Mouse (Mus musculus) embryonic stem cell, embryonic (primary cell): ENCODE measurements around the gene Tbc1d14.

Source experiments
- CTCF ChIA-PET, 4 experiments: fragments of 300-600 bp in 2 of 4; fragments of 350-600 bp in 2 of 4; sonication (Branson Sonifier 250); formaldehyde crosslinking; loops; one replicate each; lab custom pipeline; 2022; ENCODE audit warnings: inconsistent platforms in 2 of 4; lab: Charles Lee
- POLR2A ChIA-PET, 4 experiments: fragments of 300-600 bp in 2 of 4; fragments of 350-600 bp in 2 of 4; sonication (Branson Sonifier 250); formaldehyde crosslinking; loops; one replicate each; lab custom pipeline; 2022; ENCODE audit warnings: antibody characterized with exemption in 4 of 4, inconsistent platforms in 1 of 4; lab: Charles Lee

Gene Tbc1d14

DNA sequence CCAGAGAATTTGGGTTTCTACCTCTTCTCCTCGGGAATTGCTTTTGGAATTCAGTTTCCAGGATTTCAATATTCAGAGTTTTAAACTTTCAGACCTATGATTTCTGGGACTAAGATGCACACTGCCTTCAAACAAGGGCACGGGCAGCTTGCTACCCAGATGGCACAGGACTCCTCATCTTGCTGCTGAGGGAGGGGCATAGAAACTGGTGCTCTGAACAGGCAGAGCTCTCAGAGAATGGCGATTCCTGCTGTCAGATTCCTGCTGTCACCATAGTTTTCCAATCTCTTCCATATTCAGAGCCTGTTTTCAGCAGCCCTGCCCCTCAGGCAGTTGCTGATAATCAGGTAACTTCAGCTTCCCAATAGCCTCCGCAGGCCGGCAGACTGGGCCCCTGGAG, 77.5 kb downstream of the Tbc1d14 start:
- ChIA-PET POLR2A (interaction anchor here in 1 of 4 experiments (0.8 to 0.9 kb wide), 2 partner anchors 9 to 60 kb away, joined by 3 to 4 read pairs; no protein-coding TSS in a partner anchor), CTCF (interaction anchor here in 1 of 4 experiments (0.5 kb wide), 1 partner anchor 197 kb away, joined by 4 read pairs; no protein-coding TSS in a partner anchor)

- CTCF ChIA-PET: interaction anchor here in 1 of 4 experiments (0.5 kb wide), 1 partner anchor 197 kb away, joined by 4 read pairs; no protein-coding TSS in a partner anchor
- POLR2A ChIA-PET: interaction anchor here in 1 of 4 experiments (0.8 to 0.9 kb wide), 2 partner anchors 8 to 60 kb away, joined by 3 to 4 read pairs; no protein-coding TSS in a partner anchor
Measured at GRCm38 (mm10) chr5:36515126-36515525, 78.0 kb downstream of the Tbc1d14 start.

GRCm38 (mm10) chr5:36510956-36511355, 82.1 kb downstream of the Tbc1d14 start:
- ChIA-PET CTCF (interaction anchor here in 1 of 4 experiments (0.6 kb wide), 1 partner anchor 1159 kb away, joined by 3 read pairs; no protein-coding TSS in a partner anchor), POLR2A (interaction anchor here in 2 of 4 experiments (1.9 to 2.8 kb wide), 2 partner anchors 19 to 46 kb away, joined by 6 to 7 read pairs; partner anchors contain the start of gene Grpel1 (in 1 of the 2))

DNA sequence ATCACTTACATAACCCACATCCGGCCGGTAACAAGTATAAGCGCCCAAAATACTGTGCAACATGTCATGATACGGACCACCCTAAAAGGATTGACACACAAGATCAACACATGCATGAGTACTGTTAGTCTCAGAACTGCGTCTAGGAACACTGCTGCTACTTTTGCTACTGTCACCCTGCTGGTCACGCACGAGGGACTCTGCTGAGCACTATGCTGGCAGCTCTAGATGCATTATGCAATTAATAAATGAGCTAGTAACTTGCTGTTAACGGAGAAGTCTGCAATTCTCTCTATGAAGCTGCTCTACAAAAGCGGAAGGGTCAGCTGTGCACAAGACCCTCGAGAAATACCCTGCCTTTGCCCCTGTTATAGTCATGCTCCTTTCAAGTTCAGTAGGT, 84.7 kb downstream of the Tbc1d14 start:
- CTCF ChIA-PET: no interaction called here
- POLR2A ChIA-PET: interaction anchor here in 1 of 4 experiments (2.8 kb wide), 1 partner anchor 44 kb away, joined by 6 read pairs; the partner anchor contains the start of gene Grpel1

DNA sequence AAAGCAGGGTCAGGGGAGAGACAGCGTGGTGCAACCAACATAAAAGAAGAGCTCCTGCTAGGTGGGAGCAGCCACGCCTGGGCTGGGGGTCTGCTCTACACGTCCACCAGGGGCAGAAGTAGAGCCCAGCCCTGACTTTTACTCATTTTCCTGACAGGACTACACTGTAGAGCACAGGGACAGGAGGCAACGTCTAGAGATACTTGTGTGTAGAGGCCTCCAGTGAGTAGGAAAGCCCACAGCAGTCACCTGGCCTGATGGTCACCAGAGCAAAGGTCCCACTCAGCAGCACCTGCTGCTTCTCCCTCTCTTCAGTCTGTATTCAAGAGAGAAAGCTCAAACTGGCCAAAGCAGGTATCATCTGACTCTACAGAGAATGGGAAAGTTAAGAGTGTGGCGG, 87.4 kb downstream of the Tbc1d14 start:
- CTCF ChIA-PET: no interaction called here

DNA sequence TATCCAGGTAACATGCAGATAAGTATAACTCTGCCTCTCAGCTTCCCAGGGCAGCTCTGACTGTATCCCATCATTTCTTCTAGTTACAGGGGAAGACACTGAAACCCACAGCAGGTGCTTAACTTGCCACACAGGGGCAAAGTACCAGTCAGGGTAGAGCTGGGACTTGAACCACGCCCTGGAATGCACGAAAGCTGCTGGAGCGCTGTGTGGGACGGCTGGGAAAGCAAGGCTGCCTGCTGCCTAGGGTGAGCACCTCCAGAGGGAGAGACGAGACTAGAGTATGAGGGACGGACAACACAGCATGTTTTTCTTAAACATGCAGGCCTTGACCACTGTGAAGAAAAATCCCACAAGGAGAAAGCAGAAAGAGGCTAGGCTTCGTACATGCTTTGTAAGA, 87.8 kb downstream of the Tbc1d14 start:
- ChIA-PET CTCF (no interaction called here), POLR2A (interaction anchor here in 3 of 4 experiments (0.6 to 2.7 kb wide), 6 partner anchors 10 to 41 kb away, joined by 3 to 7 read pairs (median 4); partner anchors contain the start of gene Grpel1 (in 1 of the 3))

More for the DNA sequence above, 87.4 kb downstream of the Tbc1d14 start:
- POLR2A ChIA-PET: interaction anchor here in 3 of 4 experiments (0.6 to 2.7 kb wide), 6 partner anchors 10 to 41 kb away, joined by 3 to 7 read pairs (median 4); partner anchors contain the start of gene Grpel1 (in 1 of the 3)

- ChIA-PET POLR2A (interaction anchor here in 3 of 4 experiments (0.7 to 1.4 kb wide), 3 partner anchors 11 to 30 kb away, joined by 3 to 4 read pairs (median 4); partner anchors contain the start of gene Grpel1 (in 1 of the 3)), CTCF (no interaction called here)
Measured at GRCm38 (mm10) chr5:36494709-36495108, 98.4 kb downstream of the Tbc1d14 start.

DNA sequence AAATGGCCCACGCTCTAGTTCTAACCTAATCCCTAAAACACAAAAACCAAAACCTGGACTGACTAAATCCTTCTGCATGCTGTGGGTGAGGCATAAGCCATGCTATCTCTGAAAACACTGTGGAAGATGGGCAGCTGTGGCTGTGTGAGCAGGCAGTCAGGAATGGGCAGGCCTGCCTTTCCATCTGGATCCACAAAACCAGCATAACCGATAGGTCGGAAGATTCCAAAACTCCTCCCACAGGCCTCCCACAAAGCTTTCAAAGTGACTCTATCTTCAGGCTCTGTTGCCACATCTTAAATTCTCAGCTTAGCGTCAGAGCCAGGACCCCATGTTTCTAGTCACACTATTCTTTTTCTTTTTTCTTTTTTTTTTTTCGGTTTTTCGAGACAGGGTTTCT, 99.2 kb downstream of the Tbc1d14 start:
- CTCF ChIA-PET: interaction anchor here in 1 of 4 experiments (1.2 kb wide), 1 partner anchor 20 kb away, joined by 4 read pairs; no protein-coding TSS in a partner anchor

GRCm38 (mm10) chr5:36489225-36489624, 103.9 kb downstream of the Tbc1d14 start:
- CTCF ChIA-PET: interaction anchor here (0.5 to 1.5 kb wide), 7 partner anchors 15 to 613 kb away, joined by 3 to 4 read pairs (median 3); partner anchors contain the start of gene Grpel1 (in 1 of the 4)

More for the DNA sequence above, 99.2 kb downstream of the Tbc1d14 start:
- POLR2A ChIA-PET: interaction anchor here in 3 of 4 experiments (0.6 to 1.2 kb wide), 3 partner anchors 11 to 57 kb away, joined by 3 to 4 read pairs (median 3); partner anchors contain the start of gene Grpel1 (in 1 of the 3)

DNA sequence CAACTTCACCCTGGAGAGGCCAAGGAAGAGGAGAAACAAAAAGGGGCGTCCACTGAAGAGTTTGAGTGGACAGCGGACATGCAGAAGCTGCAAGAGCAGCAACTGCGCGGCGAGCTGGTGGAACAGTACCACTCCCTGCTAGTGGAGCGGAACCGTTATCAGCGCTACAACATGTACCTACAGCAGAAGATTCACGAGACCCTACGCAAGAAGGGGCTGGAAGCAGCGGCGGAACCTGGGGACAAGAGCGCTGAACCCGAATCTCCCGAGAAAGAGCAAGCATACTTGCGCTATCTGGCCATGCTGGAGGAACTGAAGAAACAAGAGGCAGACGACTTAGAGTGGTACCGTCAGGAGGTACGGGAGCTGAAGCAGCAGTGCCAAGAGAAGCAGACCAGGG, 107.8 kb downstream of the Tbc1d14 start:
- ChIA-PET CTCF (interaction anchor here in 2 of 4 experiments (1.6 kb wide), 2 partner anchors 13 to 21 kb away, joined by 3 to 7 read pairs; partner anchors contain the start of gene Grpel1 (in 1 of the 2)), POLR2A (interaction anchor here in 3 of 4 experiments (1.0 to 18.5 kb wide), 10 partner anchors 10 to 97 kb away, joined by 3 to 194 read pairs (median 6); partner anchors contain the start of gene Grpel1 (in 3 of the 3))

More at GRCm38 (mm10) chr5:36489225-36489624, 103.9 kb downstream of the Tbc1d14 start:
- POLR2A ChIA-PET: interaction anchor here in 3 of 4 experiments (0.5 to 18.5 kb wide), 8 partner anchors 14 to 375 kb away, joined by 3 to 194 read pairs (median 4); partner anchors contain the start of gene Grpel1 (in 3 of the 3)

GRCm38 (mm10) chr5:36484171-36484990, 108.7 kb downstream of the Tbc1d14 start, which contains the start of the genes Tada2b and Ccdc96:
Gene Tada2b, minus strand, starts transcription at chr5:36484285.
Gene Ccdc96, plus strand, starts transcription at chr5:36484588.
- POLR2A ChIA-PET: interaction anchor here in 3 of 4 experiments (0.6 to 18.5 kb wide), 13 partner anchors 10 to 228 kb away, joined by 3 to 194 read pairs (median 9); partner anchors contain the start of gene Grpel1 (in 3 of the 3)
- CTCF ChIA-PET: interaction anchor here in 3 of 4 experiments (0.7 to 2.2 kb wide), 7 partner anchors 10 to 258 kb away, joined by 3 to 12 read pairs (median 4); partner anchors contain the start of gene Grpel1 (in 1 of the 3)

- ChIA-PET CTCF (interaction anchor here (0.5 to 2.2 kb wide), 15 partner anchors 9 to 370 kb away, joined by 3 to 12 read pairs (median 4); partner anchors contain the start of gene Grpel1 (in 2 of the 4)), POLR2A (interaction anchor here (0.6 to 18.5 kb wide), 19 partner anchors 9 to 256 kb away, joined by 3 to 194 read pairs (median 9); partner anchors contain the start of gene Grpel1 (in 4 of the 4))
Measured at GRCm38 (mm10) chr5:36483203-36484101, 109.6 kb downstream of the Tbc1d14 start.

- ChIA-PET CTCF (interaction anchor here in 3 of 4 experiments (0.6 to 2.2 kb wide), 7 partner anchors 11 to 262 kb away, joined by 3 to 8 read pairs (median 4); partner anchors contain the start of gene Grpel1 (in 1 of the 3)), POLR2A (interaction anchor here in 3 of 4 experiments (0.8 to 18.5 kb wide), 11 partner anchors 8 to 101 kb away, joined by 3 to 194 read pairs (median 6); partner anchors contain the start of gene Grpel1 (in 3 of the 3))
Measured at GRCm38 (mm10) chr5:36481114-36481513, 112.0 kb downstream of the Tbc1d14 start.

GRCm38 (mm10) chr5:36480398-36480797, 112.7 kb downstream of the Tbc1d14 start:
- ChIA-PET POLR2A (interaction anchor here in 3 of 4 experiments (0.8 to 18.5 kb wide), 10 partner anchors 10 to 102 kb away, joined by 3 to 194 read pairs (median 5); partner anchors contain the start of gene Grpel1 (in 3 of the 3)), CTCF (interaction anchor here in 2 of 4 experiments (1.0 to 2.2 kb wide), 4 partner anchors 10 to 101 kb away, joined by 3 to 8 read pairs (median 4); partner anchors contain the start of gene Grpel1 (in 1 of the 2))

DNA sequence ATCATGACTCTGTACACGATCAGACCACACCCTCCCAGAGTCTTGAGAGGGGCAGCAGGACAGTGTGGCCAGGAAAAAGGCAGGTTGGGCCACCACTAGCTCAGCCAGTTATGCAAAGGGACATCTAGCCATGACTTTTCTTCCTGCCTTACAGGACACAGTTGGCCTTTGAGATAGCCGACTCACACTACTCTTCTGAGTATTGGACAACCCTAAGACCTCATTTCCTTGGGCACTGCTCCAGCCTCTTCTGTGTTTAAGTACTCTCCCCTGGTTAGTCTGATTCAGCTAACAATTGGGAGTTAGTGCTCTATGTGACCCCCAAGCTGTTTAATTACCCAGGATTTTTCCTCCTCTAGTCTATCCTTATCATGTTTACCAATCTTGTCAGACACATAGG, 113.3 kb downstream of the Tbc1d14 start:
- POLR2A ChIA-PET: interaction anchor here in 3 of 4 experiments (1.7 to 18.5 kb wide), 4 partner anchors 9 to 16 kb away, joined by 6 to 194 read pairs (median 104); partner anchors contain the start of gene Grpel1 (in 3 of the 3)
- CTCF ChIA-PET: interaction anchor here in 2 of 4 experiments (0.5 to 1.8 kb wide), 2 partner anchors 17 to 125 kb away, joined by 3 to 4 read pairs; no protein-coding TSS in a partner anchor
